Mouse (Mus musculus): ENCODE measurements at regions not wholly inside any gene's neighbourhood (a gene's known extent, or its start where the extent isn't known, plus 50 kb on each side); places are given as distances from the start of the nearest gene placed in this dataset.

- TF ChIP-seq CTCF (IDR thresholded peaks at IDR 0.05; ENCODE audit: low read depth) (peak; percentile 89), EP300 (IDR thresholded peaks at IDR 0.05; ENCODE audit: low read depth) (no peak)
Observed at GRCm38 (mm10) chr13:46162025-46162374, 111.5 kb upstream of the Stmnd1 start.
